Mouse (Mus musculus) stomach, postnatal 0 days (tissue): ENCODE data around the gene Sf3a2. TPM values are rescaled to one million over a fixed set of nuclear protein-coding genes. Genes with fewer than 3 reads are reported as not detected.

Source experiments
- ATAC-seq: fragments of 200-750 bp; cut with Nextera tagmentation; 2 replicates; pipeline ENCODE4 v1.8.0; 2017; ENCODE audit not compliant: low FRiP score, low TSS enrichment
- DNase-seq: peaks from one replicate; pipeline ENCODE4 v3.0.0-alpha.2; 2016; ENCODE audit warnings: low spot score
- H3K27ac ChIP-seq: fragments of 300-500 bp; sonication (generic); replicated peaks from 2 replicates; pipeline ENCODE4 v1.5.1; 2014; ENCODE audit warnings: mild to moderate bottlenecking, control low read depth
- H3K27me3 ChIP-seq: fragments of 300-500 bp; sonication (generic); 2 replicates; pipeline ENCODE4 v1.6.1; 2014; ENCODE audit warnings: low read length; ENCODE audit not compliant: control insufficient read depth, insufficient read depth
- H3K36me3 ChIP-seq: fragments of 300-500 bp; sonication (generic); 2 replicates; pipeline ENCODE4 v1.6.1; 2014; ENCODE audit warnings: low read length, mixed read lengths; ENCODE audit not compliant: control insufficient read depth, insufficient read depth
- H3K4me1 ChIP-seq: fragments of 300-500 bp; sonication (generic); replicated peaks from 2 replicates; pipeline ENCODE4 v1.6.1; 2014; ENCODE audit warnings: antibody characterized with exemption; ENCODE audit not compliant: control insufficient read depth, insufficient read depth
- H3K4me2 ChIP-seq: fragments of 300-500 bp; sonication (generic); replicated peaks from 2 replicates; pipeline ENCODE4 v1.6.1; 2014; ENCODE audit warnings: low read depth, mild to moderate bottlenecking, control low read depth, moderate library complexity
- H3K4me3 ChIP-seq: fragments of 300-500 bp; sonication (generic); 2 replicates; pipeline ENCODE4 v1.5.1; 2014; ENCODE audit warnings: low read depth, low read length, control low read depth
- H3K9ac ChIP-seq: fragments of 300-500 bp; sonication (generic); 2 replicates; pipeline ENCODE4 v1.6.1; 2014; ENCODE audit warnings: mild to moderate bottlenecking, low read length, control low read depth, mixed read lengths
- H3K9me3 ChIP-seq: fragments of 300-500 bp; sonication (generic); 2 replicates; pipeline ENCODE4 v1.6.1; 2016; ENCODE audit warnings: low read length; ENCODE audit not compliant: control insufficient read depth
- CTCF ChIP-seq: IDR thresholded peaks from 2 replicates; pipeline ENCODE4 v1.5.1; 2016; ENCODE audit warnings: antibody characterized with exemption, low read depth, mild to moderate bottlenecking, moderate library complexity
- EP300 ChIP-seq: optimal IDR thresholded peaks from 2 replicates; pipeline ENCODE3; 2016; ENCODE audit warnings: antibody characterized with exemption
- WGBS: fragments of 180-500 bp; shearing (Covaris S2); extraction: QIAGEN DNeasy Blood & Tissue Kit; methylation state at CpG from one replicate; pipeline ENCODE4 v1.1.7; 2014; 5-methylcytosine and 5-hydroxymethylcytosine counted together
- polyA plus RNA-seq: library from polyadenylated mRNA; unstranded; fragments of >200 nt; fragmentation: Nextera tagmentation; extraction: Ambion mirVana; gene quantifications from 2 replicates; pipeline ENCODE4 v1.2.1, GENCODE M21; 2015

The Sf3a2 gene
- polyA plus RNA-seq, result 27.7 and 31.8 TPM in 2 replicates

- WGBS, result under 1% methylated on average over 103 of the region's 104 CpGs
- Histone ChIP-seq H3K27me3 (no peaks in the 10 kb centered on the region), H3K9me3 (no peaks in the 10 kb centered on the region), H3K4me3 (peak within 1 kb of the TSS; percentile 84), H3K36me3 (peaks cover 35% of the 10 kb centered on the region), H3K4me1 (peaks cover 6% of the 10 kb centered on the region), H3K4me2 (peak within 1 kb of the TSS; percentile 74), H3K9ac (peak within 1 kb of the TSS; percentile 97), H3K27ac (peak within 1 kb of the TSS; percentile 98)
- TF ChIP-seq CTCF (no peak), EP300 (no peak)
- DNase-seq (peak; percentile 94), ATAC-seq (peak; percentile 92)
These were observed at the start of gene Sf3a2, which contains the start of gene Plekhj1 for GRCm38 (mm10) chr10:80798150-80799006. Sf3a2 (plus strand) TSS chr10:80798198. Plekhj1 (minus strand) TSS chr10:80798626.

GRCm38 (mm10) chr10:80748609-80749008 lies 49.4 kb upstream of the Sf3a2 start:
- Histone ChIP-seq H3K27ac (no peak overlapping the region), H3K27me3 (no peaks in the 10 kb centered on the region), H3K4me2 (no peak overlapping the region), H3K9me3 (no peaks in the 10 kb centered on the region), H3K36me3 (no peaks in the 10 kb centered on the region), H3K9ac (no peak overlapping the region), H3K4me3 (no peak overlapping the region), H3K4me1 (peaks cover 6% of the 10 kb centered on the region)
- TF ChIP-seq EP300 (no peak), CTCF (no peak)
- WGBS, result 8% methylated on average over 6 of the region's 6 CpGs
- ATAC-seq (no peak), DNase-seq (peak; percentile 72)

- H3K27me3 ChIP-seq, result no peaks in the 10 kb centered on the region
- no peaks in the 10 kb centered on the region for H3K9me3 ChIP-seq
- peak overlapping the region; percentile 45 for H3K9ac ChIP-seq
- H3K4me2 ChIP-seq, result peak overlapping the region; percentile 64
- WGBS, result 3% methylated on average over 16 of the region's 16 CpGs
- ATAC-seq (peak; percentile 79), DNase-seq (peak; percentile 78)
- H3K36me3 ChIP-seq, result no peaks in the 10 kb centered on the region
- H3K27ac ChIP-seq, result peak overlapping the region; percentile 95
- TF ChIP-seq CTCF (peak; percentile 73), EP300 (peak; percentile 85)
- H3K4me1 ChIP-seq, result peaks cover 10% of the 10 kb centered on the region
- peak overlapping the region; percentile 30 for H3K4me3 ChIP-seq
These were observed 46.7 kb upstream of the Sf3a2 start for GRCm38 (mm10) chr10:80751188-80751832.

- no peaks in the 10 kb centered on the region for H3K36me3 ChIP-seq
- TF ChIP-seq EP300 (no peak), CTCF (0 out of 2 replicates have a peak, but pooled peaks have one; percentile 1)
- H3K27ac ChIP-seq, result peak overlapping the region; percentile 95
- peak overlapping the region; percentile 45 for H3K9ac ChIP-seq
- H3K4me2 ChIP-seq, result peak overlapping the region; percentile 64
- ATAC-seq (peak; percentile 71), DNase-seq (peak; percentile 94)
- WGBS, result 2% methylated on average over 6 of the region's 6 CpGs
- H3K9me3 ChIP-seq, result no peaks in the 10 kb centered on the region
- no peaks in the 10 kb centered on the region for H3K27me3 ChIP-seq
- H3K4me3 ChIP-seq, result peak overlapping the region; percentile 30
- peaks cover 13% of the 10 kb centered on the region for H3K4me1 ChIP-seq
These were observed 45.8 kb upstream of the Sf3a2 start for GRCm38 (mm10) chr10:80752079-80752625.

- TF ChIP-seq CTCF, result no peak
- no peak for TF ChIP-seq EP300
- 1% methylated on average over 52 of the region's 57 CpGs for WGBS
- Histone ChIP-seq H3K27me3 (no peaks in the 10 kb centered on the region), H3K4me1 (peaks cover 13% of the 10 kb centered on the region), H3K36me3 (no peaks in the 10 kb centered on the region), H3K4me3 (peak within 1 kb of the TSS; percentile 93), H3K4me2 (peak within 1 kb of the TSS; percentile 88), H3K9me3 (no peaks in the 10 kb centered on the region), H3K27ac (peak within 1 kb of the TSS; percentile 87), H3K9ac (peak within 1 kb of the TSS; percentile 92)
- DNase-seq (peak; percentile 99), ATAC-seq (peak; percentile 88)
These were observed 43.3 kb upstream of the Sf3a2 start, which contains the start of gene Dot1l for GRCm38 (mm10) chr10:80754594-80755290. Dot1l (plus strand) TSS chr10:80755206.
